Mouse (Mus musculus) cerebellum, adult (tissue): ENCODE data around the gene Gdpd3.

Experiments used
- ATAC-seq: cut with Nextera tagmentation; 2 replicates; pipeline ENCODE4 v1.9.2; 2017; ENCODE audit warnings: mild to moderate bottlenecking, moderate library complexity, mixed read lengths; ENCODE audit not compliant: insufficient number of reproducible peaks, low FRiP score, low TSS enrichment

Gene Gdpd3

DNA sequence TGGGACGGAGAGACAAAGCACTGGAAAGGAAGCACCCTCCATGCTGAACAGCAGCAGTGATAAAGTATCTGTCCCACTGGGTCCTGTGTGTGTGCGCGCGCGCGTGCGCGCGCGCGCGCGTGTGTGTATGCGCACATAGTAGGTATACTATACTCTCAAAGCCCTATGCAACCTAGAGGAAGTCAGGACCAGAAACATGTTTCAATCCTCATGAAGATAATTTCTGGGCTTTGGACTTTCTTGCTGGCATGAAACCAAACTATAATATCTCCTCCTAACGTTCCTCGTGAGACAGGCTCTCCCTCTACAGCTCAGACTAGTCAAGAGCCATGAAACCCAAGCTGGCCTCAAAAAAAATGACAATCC lies 34.9 kb downstream of the Gdpd3 start:
- ATAC-seq: no peak

DNA sequence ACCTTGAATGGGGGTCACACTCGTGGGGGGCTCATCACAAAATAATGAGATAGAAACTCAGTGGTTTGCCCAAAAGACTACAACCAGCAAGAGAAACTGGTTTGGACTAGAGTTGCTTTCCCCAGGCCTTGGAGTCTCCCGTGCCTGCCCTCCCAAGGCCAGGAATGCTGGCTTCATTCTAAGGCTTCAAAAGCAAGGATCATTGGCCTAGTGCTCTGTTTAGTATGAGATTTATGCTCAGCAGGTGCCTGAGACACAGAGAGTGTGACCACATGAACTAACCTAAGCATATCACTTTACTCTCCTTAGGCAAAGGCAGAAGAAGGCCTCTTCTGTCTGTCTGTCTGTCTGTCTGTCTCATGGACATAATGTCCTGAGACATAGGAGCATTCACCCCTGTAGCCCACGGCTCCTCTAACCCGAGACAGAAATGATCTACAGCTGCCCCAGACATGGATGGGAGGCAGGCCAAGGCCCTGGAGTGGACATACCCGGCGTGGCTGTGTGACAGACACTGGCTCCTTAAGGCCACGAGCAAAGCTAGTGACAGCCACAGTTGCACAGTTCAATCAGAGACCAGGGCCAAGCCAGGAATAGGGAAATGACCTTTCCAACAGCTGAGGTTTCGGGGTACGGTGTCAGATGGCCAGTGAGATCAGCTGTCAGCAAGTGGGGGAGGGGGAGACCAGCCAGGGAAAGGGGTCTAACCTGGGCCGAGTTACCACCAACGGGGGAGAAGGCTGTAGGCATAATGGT lies 36.2 kb downstream of the Gdpd3 start:
- ATAC-seq: no peak

- no peak for ATAC-seq
These were observed 37.0 kb downstream of the Gdpd3 start for GRCm38 (mm10) chr7:126803181-126803580.

- ATAC-seq: no peak
These were observed 37.6 kb downstream of the Gdpd3 start for GRCm38 (mm10) chr7:126803751-126804150.

GRCm38 (mm10) chr7:126806956-126807355 lies 40.8 kb downstream of the Gdpd3 start:
- no peak for ATAC-seq

GRCm38 (mm10) chr7:126807405-126807804 lies 41.3 kb downstream of the Gdpd3 start:
- no peak for ATAC-seq

- ATAC-seq: peak; percentile 88
These were observed 42.7 kb downstream of the Gdpd3 start for GRCm38 (mm10) chr7:126808703-126809455.

- ATAC-seq: no peak
These were observed 43.7 kb downstream of the Gdpd3 start for GRCm38 (mm10) chr7:126809723-126810369.

- ATAC-seq: no peak
These were observed 49.6 kb downstream of the Gdpd3 start for GRCm38 (mm10) chr7:126815726-126816222.

- no peak for ATAC-seq
These were observed 50.4 kb downstream of the Gdpd3 start for GRCm38 (mm10) chr7:126816494-126816893.

DNA sequence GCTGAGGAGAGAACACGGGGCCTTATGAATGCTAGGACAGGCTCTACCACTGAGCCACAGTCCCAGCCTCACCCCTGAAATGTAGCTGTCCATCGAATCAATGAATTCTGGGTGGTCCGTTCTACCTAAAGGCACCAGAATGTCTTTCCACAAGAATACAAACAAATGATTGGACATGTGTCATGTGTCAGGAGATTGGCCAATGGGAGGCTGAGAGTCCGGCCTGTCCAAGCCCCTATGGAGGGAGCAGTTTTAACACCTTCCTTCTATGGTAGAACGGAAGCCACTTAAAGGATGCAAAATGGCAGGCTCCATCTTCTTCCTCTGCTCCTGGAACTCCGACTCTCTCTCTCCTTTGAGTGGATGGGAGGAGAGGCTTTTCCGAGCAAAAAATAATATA lies 51.5 kb downstream of the Gdpd3 start:
- no peak for ATAC-seq

DNA sequence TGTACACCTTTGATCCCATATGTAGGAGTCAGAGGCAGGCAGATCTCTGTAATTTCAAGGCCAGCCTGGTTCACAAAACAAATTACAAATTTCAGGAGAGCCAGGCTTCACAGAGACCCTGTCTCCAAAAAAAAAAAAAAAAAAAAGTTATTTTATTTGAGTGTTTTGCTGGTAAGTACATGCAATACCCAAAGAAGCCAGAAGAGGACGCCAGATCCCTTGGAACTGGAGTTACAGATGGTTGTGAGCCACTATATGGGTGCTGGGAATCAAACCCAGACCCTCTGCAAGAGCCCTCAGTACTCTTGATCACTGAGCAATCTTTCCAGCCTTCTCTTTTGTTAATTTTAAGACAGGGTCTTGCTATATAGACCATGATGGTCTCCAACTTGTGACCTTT lies 52.7 kb downstream of the Gdpd3 start:
- no peak for ATAC-seq

GRCm38 (mm10) chr7:126821835-126822511 lies 55.8 kb downstream of the Gdpd3 start:
- ATAC-seq: peak; percentile 62; the same call in 1 of the 2 replicates

GRCm38 (mm10) chr7:126822741-126823140 lies 56.6 kb downstream of the Gdpd3 start:
- ATAC-seq: 0 out of 2 replicates have a peak, but pooled peaks have one; percentile 9

DNA sequence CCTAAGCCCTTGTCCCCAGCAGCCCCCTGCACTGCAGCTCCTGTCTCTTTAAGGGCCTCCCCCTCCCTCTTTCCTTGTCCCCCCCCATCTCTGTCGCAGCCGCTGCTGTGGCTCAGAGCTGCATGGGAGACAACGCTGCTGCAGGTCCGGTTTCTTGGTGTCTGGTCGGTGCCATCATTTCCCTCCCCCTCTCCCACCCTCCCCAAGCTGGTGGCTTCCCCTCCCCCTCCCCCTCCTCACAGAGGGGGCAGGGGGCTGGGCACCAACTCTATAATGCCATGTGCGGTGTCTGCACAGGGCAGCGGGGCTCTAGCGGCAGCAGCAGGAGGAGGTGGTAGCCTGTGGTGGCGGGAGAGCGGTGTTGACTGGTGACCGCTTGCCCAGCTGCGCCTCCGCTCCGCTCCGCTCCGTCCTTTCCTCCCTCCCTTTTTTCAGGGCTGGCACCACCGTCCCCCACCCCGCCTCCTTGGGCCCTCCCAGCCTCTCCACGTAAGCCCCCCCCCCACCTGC lies 57.1 kb downstream of the Gdpd3 start:
- ATAC-seq: 0 out of 2 replicates have a peak, but pooled peaks have one; percentile 7

GRCm38 (mm10) chr7:126823940-126824339 lies 57.8 kb downstream of the Gdpd3 start:
- no peak for ATAC-seq
